ENCODE assay signal across 11 mouse cellular contexts in the genomic region with DNA sequence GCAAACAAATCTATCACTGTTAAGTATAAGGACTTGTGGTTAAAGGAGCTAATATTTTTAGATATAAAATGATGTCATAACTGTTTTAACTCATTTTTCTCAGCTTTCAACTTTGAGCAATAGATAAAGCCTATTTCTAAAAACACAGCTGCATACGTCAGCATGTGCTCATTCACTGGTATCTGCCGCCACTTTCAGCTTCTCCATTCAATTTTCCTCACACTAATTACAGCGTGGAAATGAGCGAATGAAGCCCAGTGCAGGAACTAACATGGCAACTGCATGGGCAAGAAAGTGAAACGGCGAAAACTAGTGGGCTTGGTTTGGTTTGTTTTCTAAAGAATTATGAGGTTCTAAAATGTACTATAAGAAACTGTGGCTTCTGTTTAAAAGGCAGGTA. TPM values are rescaled to one million over a fixed set of nuclear protein-coding genes. Genes with fewer than 3 reads are reported as not detected.
DNase-seq lines count a peak whose midpoint lies in the region; ATAC-seq and TF ChIP-seq lines count a peak whose summit lies in the region.
"Had no signal": no experiment of that assay in that cellular context is flagged by ENCODE, and none has a peak within 500 bp of the region (broad histone marks: within the 10 kb centered on the region; RNA-seq: fewer than 3 reads in every experiment).

No protein-coding gene starts in this region.

- H3K9ac ChIP-seq in hindbrain, embryonic 12.5 days, result no peak overlapping the region
- no peak overlapping the region for H3K9ac ChIP-seq in midbrain, embryonic 13.5 days (replicated peaks)

- H3K27ac ChIP-seq in gastrocnemius, adult 2 months, result peak overlapping the region; percentile 84
- H3K27ac ChIP-seq in hindbrain, embryonic 12.5 days, result no peak overlapping the region
- no peak overlapping the region for H3K27ac ChIP-seq in midbrain, embryonic 13.5 days

- no peak for TF ChIP-seq CTCF in gastrocnemius, adult 2 months (IDR thresholded peaks at IDR 0.05)

- WGBS in hindbrain, embryonic 12.5 days, result 51% methylated on average over 6 of the region's 6 CpGs
- 49% methylated on average over 6 of the region's 6 CpGs for WGBS in midbrain, embryonic 13.5 days

- peak overlapping the region; percentile 82 for H3K4me3 ChIP-seq in gastrocnemius, adult 2 months
- 0 out of 2 replicates have a peak overlapping the region, but pooled peaks have one; percentile 2 for H3K4me3 ChIP-seq in hindbrain, embryonic 12.5 days
- H3K4me3 ChIP-seq in midbrain, embryonic 13.5 days (replicated peaks), result peak overlapping the region; percentile 57

- H3K36me3 ChIP-seq in hindbrain, embryonic 12.5 days, result no peaks in the 10 kb centered on the region
- no peaks in the 10 kb centered on the region for H3K36me3 ChIP-seq in midbrain, embryonic 13.5 days

- H3K4me1 ChIP-seq in hindbrain, embryonic 12.5 days, result no peaks in the 10 kb centered on the region
- no peaks in the 10 kb centered on the region for H3K4me1 ChIP-seq in midbrain, embryonic 13.5 days (replicated peaks)

- no peak for ATAC-seq in hindbrain, embryonic 12.5 days (ENCODE audit: low FRiP score)
- no peak for ATAC-seq in midbrain, embryonic 13.5 days

- no peak for DNase-seq in gastrocnemius, adult 2 months
- no peak for DNase-seq in gastrocnemius, postnatal 36 days
- DNase-seq in brain, adult 2 months (ENCODE audit: low read depth, low spot score), result peak; percentile 2
- no peak for DNase-seq in left cerebral cortex, adult 8-10 months (ENCODE audit: low spot score in 2 of 2)
- no peak for DNase-seq in adrenal gland, postnatal 36 days
- no peak for DNase-seq in cerebellum, adult 11 months
- DNase-seq: kidney, postnatal 25 days; lung, postnatal 4 days; thymus, postnatal 25 days had no signal

- H3K27me3 ChIP-seq in hindbrain, embryonic 12.5 days, result no peaks in the 10 kb centered on the region
- no peaks in the 10 kb centered on the region for H3K27me3 ChIP-seq in midbrain, embryonic 13.5 days

- no peaks in the 10 kb centered on the region for H3K9me3 ChIP-seq in hindbrain, embryonic 12.5 days (replicated peaks)
- H3K9me3 ChIP-seq in midbrain, embryonic 13.5 days, result no peaks in the 10 kb centered on the region

- intact Hi-C loops in gastrocnemius, adult 2 months (cut with DNase I), result no loop called here
- intact Hi-C loops in gastrocnemius, postnatal 36 days (cut with DNase I), result no loop called here

- peak overlapping the region; percentile 50 for H3K4me2 ChIP-seq in hindbrain, embryonic 12.5 days (replicated peaks)
- peak overlapping the region; percentile 55 for H3K4me2 ChIP-seq in midbrain, embryonic 13.5 days (replicated peaks)

RNA-seq across cellular contexts. Expression of gene Klhl13, which starts 1.4 kb away (rescaled TPM):
- 1 to 10 TPM; 4.8 to 8.3 TPM for total RNA-seq in gastrocnemius, adult 2 months (2021)
- total RNA-seq in gastrocnemius, postnatal 36 days (2021), result 1 to 10 TPM; 6.3 to 6.5 TPM
- 68.8 and 82.7 TPM in 2 replicates for polyA plus RNA-seq in hindbrain, embryonic 12.5 days (2016; fragmentation: Nextera tagmentation; extraction: Ambion mirVana)
- polyA plus RNA-seq in midbrain, embryonic 13.5 days (2015; fragmentation: Nextera tagmentation; extraction: Ambion mirVana), result 150 and 157 TPM in 2 replicates
- total RNA-seq in left cerebral cortex, adult 8-10 months (2022), result 10 to 100 TPM; 63.5 to 81.9 (median 69.1) TPM
- 10 to 100 TPM; 14.9 to 17.5 TPM for total RNA-seq in adrenal gland, postnatal 36 days (2021)

Comparison
In these comparisons a context has a peak if more than half of its experiments do, and no peak if none do; other contexts are left out.
1. H3K4me3 ChIP-seq: peak in every context shown above with its lines; median percentile 82 in gastrocnemius, adult 2 months; 57 in midbrain, embryonic 13.5 days; 2 in hindbrain, embryonic 12.5 days.